Mouse (Mus musculus) G1E (cell line): ENCODE measurements around the gene Itgad. TPM values are rescaled to one million over a fixed set of nuclear protein-coding genes. Genes with fewer than 3 reads are reported as not detected.
A peak's percentile ranks its signal among the peaks of the same experiment; 100 is the strongest.

ENCODE experiments used
- ATAC-seq: 2 replicates; pipeline ENCODE4 v1.8.0; 2016; ENCODE audit warnings: mild to moderate bottlenecking; ENCODE audit not compliant: insufficient number of reproducible peaks, poor library complexity, low FRiP score, severe bottlenecking; ENCODE audit errors: extremely low read depth
- DNase-seq: peaks from one replicate; pipeline ENCODE4 v3.0.0; 2012; ENCODE audit warnings: low spot score
- H3K27me3 ChIP-seq: 2 replicates; pipeline ENCODE4 v1.6.1; 2012; ENCODE audit warnings: mild to moderate bottlenecking, low read length, inconsistent platforms; ENCODE audit not compliant: insufficient read depth
- H3K36me3 ChIP-seq: replicated peaks from 2 replicates; pipeline ENCODE3; 2012; ENCODE audit warnings: mild to moderate bottlenecking, inconsistent platforms
- H3K4me1 ChIP-seq: 2 replicates; pipeline ENCODE4 v1.6.1; 2012; ENCODE audit warnings: low read depth, low read length, inconsistent platforms, mixed read lengths; ENCODE audit not compliant: insufficient read depth
- H3K4me3 ChIP-seq: 2 replicates; pipeline ENCODE4 v1.5.1; 2012; ENCODE audit warnings: low read depth, mild to moderate bottlenecking, inconsistent platforms, low read length, moderate library complexity, mixed read lengths
- H3K9me3 ChIP-seq: replicated peaks from 2 replicates; pipeline ENCODE4 v1.6.1; 2012; ENCODE audit warnings: inconsistent platforms
- CTCF ChIP-seq: IDR thresholded peaks from 2 replicates; pipeline ENCODE4 v1.5.1; 2012; ENCODE audit warnings: low read depth, low read length, inconsistent platforms, mixed read lengths
- GATA1 ChIP-seq: IDR thresholded peaks from 2 replicates; pipeline ENCODE4 v1.6.1; 2012; ENCODE audit warnings: borderline replicate concordance, low read length, inconsistent platforms, mixed read lengths
- GATA2 ChIP-seq: IDR thresholded peaks from 2 replicates; pipeline ENCODE4 v1.6.1; 2012; ENCODE audit warnings: low read depth, low read length, inconsistent platforms, borderline replicate concordance
- POLR2AphosphoS5 ChIP-seq: IDR thresholded peaks from 2 replicates; pipeline ENCODE4 v1.6.1; 2012; ENCODE audit warnings: low read depth, low read length, inconsistent platforms; ENCODE audit not compliant: insufficient replicate concordance
- TAL1 ChIP-seq: conservative IDR thresholded peaks from 2 replicates; pipeline ENCODE4 v1.6.1; 2012; ENCODE audit warnings: low read depth, low read length, inconsistent platforms, mixed read lengths
- polyA plus RNA-seq: library from polyadenylated mRNA; stranded (reverse); fragments of >175 nt; gene quantifications from 2 replicates; pipeline ENCODE4 v1.2.3, GENCODE M21; 2012
- total RNA-seq, 2 experiments: library from RNA; stranded (forward) in 1 of 2; stranded (reverse) in 1 of 2; fragments of 200-1000 nt in 1 of 2; fragments of >200 nt in 1 of 2; fragmentation: Nextera tagmentation in 1 of 2; gene quantifications; 2 replicates each; pipeline ENCODE4 v1.2.3; 2014 to 2017

Itgad gene
- total and polyA plus RNA-seq, 3 experiments, result 0.01 TPM; not detected in 2

DNA sequence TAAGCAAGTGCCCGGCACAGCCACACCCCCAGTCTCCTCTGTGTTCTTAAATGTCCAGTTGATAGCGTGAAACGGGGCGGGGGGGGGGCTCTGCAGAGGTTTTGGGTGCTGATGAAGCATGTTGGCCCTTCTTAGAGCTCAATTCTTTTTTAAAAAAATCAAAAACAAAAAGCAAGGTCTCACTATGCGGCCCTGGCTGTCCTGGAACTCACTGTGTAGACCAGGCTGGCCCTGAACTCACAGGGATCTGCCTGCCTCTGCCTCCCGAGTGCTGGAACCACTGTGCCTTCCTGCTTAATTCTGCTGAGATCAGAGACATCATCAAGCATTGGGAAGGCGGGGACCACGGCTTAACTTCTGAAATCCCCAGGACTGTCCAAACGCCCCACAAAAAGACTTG is 47.4 kb downstream of the Itgad start:
- no peak for TF ChIP-seq TAL1
- TF ChIP-seq POLR2AphosphoS5, result no peak
- no peak for TF ChIP-seq GATA2
- no peak for TF ChIP-seq GATA1
- TF ChIP-seq CTCF, result no peak
- Histone ChIP-seq H3K9me3 (no peaks in the 10 kb centered on the region), H3K4me1 (no peaks in the 10 kb centered on the region), H3K36me3 (no peaks in the 10 kb centered on the region), H3K27me3 (peaks cover 12% of the 10 kb centered on the region), H3K4me3 (no peak overlapping the region)
- DNase-seq (no peak), ATAC-seq (no peak)

DNA sequence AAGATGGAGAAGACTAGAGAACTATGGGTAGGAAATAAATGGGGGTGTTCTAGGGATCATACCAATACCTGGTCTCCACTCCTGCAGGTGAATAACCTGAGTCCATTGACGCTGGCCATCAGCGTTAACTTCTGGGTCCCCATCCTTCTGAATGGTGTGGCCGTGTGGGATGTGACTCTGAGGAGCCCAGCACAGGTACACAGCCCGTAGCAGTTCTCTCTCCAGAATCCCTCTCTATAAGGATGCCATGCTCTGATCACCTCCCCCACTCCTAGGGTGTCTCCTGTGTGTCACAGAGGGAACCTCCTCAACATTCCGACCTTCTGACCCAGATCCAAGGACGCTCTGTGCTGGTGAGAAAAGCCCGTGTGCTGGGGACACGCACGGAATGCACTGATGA is 48.9 kb downstream of the Itgad start:
- DNase-seq (no peak), ATAC-seq (no peak)
- no peaks in the 10 kb centered on the region for H3K4me1 ChIP-seq
- no peak for TF ChIP-seq TAL1
- no peak for TF ChIP-seq GATA2
- no peaks in the 10 kb centered on the region for H3K9me3 ChIP-seq
- H3K4me3 ChIP-seq, result no peak overlapping the region
- H3K36me3 ChIP-seq, result no peaks in the 10 kb centered on the region
- H3K27me3 ChIP-seq, result peaks cover 12% of the 10 kb centered on the region

DNA sequence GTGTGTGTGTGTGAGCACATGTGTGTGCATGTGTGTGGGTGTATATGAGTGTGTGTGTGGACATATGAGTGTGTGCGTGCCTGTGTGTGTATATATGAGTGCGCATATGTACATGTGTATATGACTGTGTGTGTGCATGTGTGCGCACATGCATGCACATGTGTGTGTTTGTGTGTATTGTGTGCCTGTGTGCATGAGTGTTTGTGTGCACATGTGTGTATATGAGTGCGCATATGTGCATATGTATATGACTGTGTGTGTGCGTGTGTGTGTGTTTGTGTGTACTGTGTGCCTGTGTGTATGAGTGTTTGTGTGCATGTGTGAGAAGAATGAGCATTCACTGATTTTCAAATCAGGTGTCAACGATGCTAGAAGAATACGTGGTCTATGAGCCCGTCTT is 50.0 kb downstream of the Itgad start:
- no peaks in the 10 kb centered on the region for H3K9me3 ChIP-seq
- H3K27me3 ChIP-seq, result peaks cover 12% of the 10 kb centered on the region
- no peaks in the 10 kb centered on the region for H3K4me1 ChIP-seq
- DNase-seq (no peak), ATAC-seq (no peak)
- H3K36me3 ChIP-seq, result no peaks in the 10 kb centered on the region
- no peak overlapping the region for H3K4me3 ChIP-seq
- TF ChIP-seq GATA2 (no peak), GATA1 (no peak), TAL1 (no peak), CTCF (no peak), POLR2AphosphoS5 (no peak)

DNA sequence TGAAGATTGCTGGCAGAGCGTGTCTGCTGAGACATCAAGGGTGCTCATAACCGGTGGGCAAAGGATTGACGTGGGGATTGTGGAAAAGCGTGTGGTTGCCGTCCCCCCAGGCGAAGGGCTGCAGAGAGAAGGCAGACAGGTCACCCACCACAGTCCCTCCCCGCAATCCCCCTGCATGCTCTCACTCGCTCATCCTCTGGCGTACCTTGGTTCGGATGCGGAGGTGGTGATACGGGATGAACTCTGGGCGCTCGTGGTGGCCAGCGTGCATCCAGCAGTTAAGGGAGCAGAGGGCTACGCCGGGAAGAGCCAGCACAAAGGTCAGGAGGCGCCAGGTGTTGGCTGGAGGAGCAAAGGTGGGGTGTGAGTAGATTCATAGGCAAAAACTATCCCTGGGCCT is 51.5 kb downstream of the Itgad start:
- Histone ChIP-seq H3K4me3 (no peak overlapping the region), H3K27me3 (peaks cover 9% of the 10 kb centered on the region)
- no peak for ATAC-seq

DNA sequence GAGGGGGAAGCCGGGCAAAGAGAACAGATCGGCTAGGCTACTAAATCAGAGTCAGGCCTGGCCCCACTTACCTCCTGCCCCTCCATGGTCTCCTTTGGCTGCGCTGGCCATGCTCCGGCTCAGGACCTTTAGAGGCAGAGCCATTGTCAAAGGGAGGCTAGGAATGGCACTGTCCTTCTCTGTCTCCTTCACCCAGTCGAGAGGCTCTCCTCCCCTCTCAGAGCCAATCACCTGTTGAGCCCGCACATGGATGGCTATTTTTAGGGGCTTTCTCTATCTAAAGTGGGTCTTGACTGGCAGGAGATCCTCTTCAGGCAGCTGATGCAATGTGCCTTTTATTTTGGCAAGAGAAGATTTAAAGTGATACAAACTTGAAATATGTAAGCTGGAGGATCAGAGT is 52.0 kb downstream of the Itgad start, which contains the start of gene Cox6a2:
Gene Cox6a2, minus strand, starts transcription at position 236 of the 400 bp plus-strand sequence.
- DNase-seq, result no peak
- H3K9me3 ChIP-seq, result no peaks in the 10 kb centered on the region
- no peak for ATAC-seq
- H3K4me1 ChIP-seq, result no peaks in the 10 kb centered on the region
- peaks cover 9% of the 10 kb centered on the region for H3K27me3 ChIP-seq
- no peak within 1 kb of the TSS for H3K4me3 ChIP-seq
- TF ChIP-seq GATA1 (no peak), CTCF (no peak), POLR2AphosphoS5 (no peak), GATA2 (no peak), TAL1 (no peak)
- H3K36me3 ChIP-seq, result no peaks in the 10 kb centered on the region

More for the DNA sequence above, 51.5 kb downstream of the Itgad start:
- TF ChIP-seq POLR2AphosphoS5, result no peak
- no peak for TF ChIP-seq GATA2
- TF ChIP-seq CTCF, result no peak
- TF ChIP-seq TAL1, result no peak
- no peak for TF ChIP-seq GATA1
- DNase-seq, result no peak
- Histone ChIP-seq H3K9me3 (no peaks in the 10 kb centered on the region), H3K4me1 (no peaks in the 10 kb centered on the region), H3K36me3 (no peaks in the 10 kb centered on the region)

DNA sequence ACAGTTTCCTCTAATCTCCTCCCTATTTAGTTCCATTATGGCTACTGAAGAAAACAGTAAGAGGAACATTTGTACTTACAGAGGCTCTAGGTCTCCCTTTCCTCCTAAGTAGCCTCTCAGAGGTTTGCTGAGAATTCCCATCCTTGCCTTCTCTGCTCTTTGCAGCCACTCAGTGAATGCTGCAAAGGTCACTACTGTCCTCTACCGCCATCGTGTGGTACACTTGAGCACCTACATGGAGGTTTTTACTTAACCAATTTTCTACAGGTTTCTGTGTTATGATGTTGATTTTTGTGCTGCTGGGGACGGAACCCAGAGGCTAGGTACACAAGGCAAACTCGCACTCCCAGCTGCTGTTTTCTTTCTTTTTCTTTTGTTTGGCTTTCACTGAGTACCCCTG is 54.0 kb downstream of the Itgad start:
- H3K4me1 ChIP-seq, result no peaks in the 10 kb centered on the region
- H3K9me3 ChIP-seq, result no peaks in the 10 kb centered on the region
- DNase-seq (peak; percentile 32), ATAC-seq (no peak; the same call in 1 of the 2 replicates)
- H3K4me3 ChIP-seq, result no peak overlapping the region
- no peaks in the 10 kb centered on the region for H3K36me3 ChIP-seq
- peaks cover 10% of the 10 kb centered on the region for H3K27me3 ChIP-seq
- TF ChIP-seq GATA1 (no peak), POLR2AphosphoS5 (no peak), CTCF (peak; percentile 83), TAL1 (no peak), GATA2 (no peak)

DNA sequence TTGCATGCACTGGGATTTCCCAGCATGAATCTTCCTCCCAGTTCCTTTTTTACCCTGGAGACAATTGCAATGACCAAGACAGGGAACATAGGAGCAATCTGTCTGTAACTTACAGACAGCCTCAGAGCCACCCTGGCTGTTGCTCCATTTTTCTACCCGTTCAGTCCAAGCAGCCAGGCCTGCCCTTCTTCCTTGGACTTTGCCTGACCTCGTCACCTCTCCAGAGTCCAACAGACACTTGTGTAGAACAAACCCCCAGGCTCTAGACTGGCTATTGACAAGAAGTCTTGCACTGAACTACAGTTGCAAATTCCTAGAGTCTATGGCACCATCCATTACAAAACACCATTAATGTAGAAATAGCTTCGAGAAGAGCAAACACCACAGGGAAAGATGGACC is 55.6 kb downstream of the Itgad start:
- no peak for ATAC-seq
- no peak for DNase-seq
- TF ChIP-seq CTCF (no peak), POLR2AphosphoS5 (no peak)
- no peaks in the 10 kb centered on the region for H3K36me3 ChIP-seq
- H3K27me3 ChIP-seq, result peaks cover 22% of the 10 kb centered on the region
- H3K4me1 ChIP-seq, result no peaks in the 10 kb centered on the region
- H3K9me3 ChIP-seq, result no peaks in the 10 kb centered on the region
- H3K4me3 ChIP-seq, result no peak overlapping the region
